Mouse (Mus musculus) kidney, adult 10 weeks (tissue): ENCODE data around the gene Sult1d1. TPM values are rescaled to one million over a fixed set of nuclear protein-coding genes. Genes with fewer than 3 reads are reported as not detected.

ENCODE experiments used
- polyA plus RNA-seq: library from polyadenylated mRNA; stranded (reverse); fragments of 350-450 nt; fragmentation: Illumina TruSeq; extraction: RNeasy Lipid Tissue Mini Kit (QIAGEN cat#74804); gene quantifications from one replicate; pipeline ENCODE4 v1.2.3, GENCODE M21; 2014; ENCODE audit warnings: low read depth, low replicate concordance

Gene Sult1d1
- polyA plus RNA-seq: 3,352 TPM

DNA sequence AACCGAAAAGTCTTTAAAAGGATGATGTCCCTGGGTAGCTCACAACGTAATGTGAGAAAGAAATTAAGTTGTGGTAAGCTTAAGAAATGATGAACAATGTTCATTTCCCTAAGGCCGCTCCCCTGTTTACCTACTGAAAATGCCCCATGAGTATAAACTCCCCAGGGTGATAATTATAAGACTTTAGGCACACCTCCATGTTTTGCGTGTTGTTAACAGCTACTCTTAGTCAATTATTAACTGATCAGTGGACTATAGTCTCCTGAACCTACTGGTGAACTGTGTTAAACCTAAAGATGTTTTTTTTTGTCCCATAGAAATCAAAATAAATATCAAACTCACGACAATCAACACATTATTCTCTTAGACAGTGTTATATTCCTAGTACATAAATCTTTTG is at the start of gene Sult1d1:
TSS of gene Sult1d1 (minus strand) at position 183 of the 400 bp plus-strand sequence.

GRCm38 (mm10) chr5:87591494-87591893 is 22.7 kb upstream of the Sult1d1 start, which contains the start of gene Sult1e1:
TSS of gene Sult1e1 (minus strand) at chr5:87591594.

GRCm38 (mm10) chr5:87538111-87538510 is 30.7 kb downstream of the Sult1d1 start, which contains the start of gene Sult1b1:
TSS of gene Sult1b1 (minus strand) at chr5:87538195.

Other genes starting within 250 kb of the Sult1d1 start
- 1.3 TPM for gene Ugt2a3, start 231.8 kb downstream of the Sult1d1 start, polyA plus RNA-seq
- 391 TPM for gene Ugt2b38, start 144.8 kb downstream of the Sult1d1 start, polyA plus RNA-seq
- gene Ugt2a2, start 86.8 kb downstream of the Sult1d1 start, polyA plus RNA-seq: not detected
- gene Gm43638, start 82.2 kb downstream of the Sult1d1 start, polyA plus RNA-seq: not detected
- gene Ugt2a1, start 78.2 kb downstream of the Sult1d1 start, polyA plus RNA-seq: not detected
- gene Sult1b1, start 30.8 kb downstream of the Sult1d1 start, polyA plus RNA-seq: 30.2 TPM
- gene Sult1e1, start 22.6 kb upstream of the Sult1d1 start, polyA plus RNA-seq: 0.36 TPM
- not detected for gene Csn1s1, start 97.2 kb upstream of the Sult1d1 start, polyA plus RNA-seq
- gene Csn2, start 130.6 kb upstream of the Sult1d1 start, polyA plus RNA-seq: not detected
- gene Csn1s2a, start 205.5 kb upstream of the Sult1d1 start, polyA plus RNA-seq: not detected
- not detected for gene Csn1s2b, start 239.1 kb upstream of the Sult1d1 start, polyA plus RNA-seq